Mouse (Mus musculus) heart, adult 2 months (tissue): ENCODE results near the gene Efhd1.

Experiments
- CTCF ChIP-seq: fragments of 200-600 bp; IDR thresholded peaks from 2 replicates; pipeline ENCODE4 v1.8.1; 2022; ENCODE audit warnings: antibody characterized with exemption, mild to moderate bottlenecking, moderate library complexity
- POLR2A ChIP-seq: fragments of 200-500 bp; IDR thresholded peaks from 2 replicates; pipeline ENCODE4 v1.6.1; 2011; ENCODE audit warnings: mild to moderate bottlenecking, low read depth, low read length, control low read depth; ENCODE audit not compliant: insufficient read depth

DNA sequence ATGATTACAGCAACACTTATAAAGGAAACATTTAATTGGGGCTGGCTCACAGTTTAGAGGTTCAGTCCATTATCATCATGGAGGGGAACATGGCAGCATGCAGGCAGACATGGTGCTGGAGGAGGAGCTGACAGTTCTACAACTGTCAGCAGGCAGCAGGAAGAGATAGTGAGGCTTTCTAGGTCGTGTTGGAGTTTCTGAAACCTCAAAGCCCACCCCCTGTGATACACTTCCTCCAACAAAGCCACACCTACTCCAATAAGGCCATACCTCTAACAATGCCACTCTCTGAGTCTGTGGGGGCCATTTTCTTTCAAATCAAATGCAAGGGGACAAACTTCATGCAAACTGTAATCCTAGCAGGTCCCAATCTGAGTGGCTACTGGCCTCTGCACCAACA, 56.9 kb downstream of the Efhd1 start:
- no peak for TF ChIP-seq CTCF
- no peak for TF ChIP-seq POLR2A
